Mouse (Mus musculus) left cerebral cortex, adult 18-20 months (tissue): ENCODE data around the gene Adgrl1. TPM values are rescaled to one million over a fixed set of nuclear protein-coding genes. Genes with fewer than 3 reads are reported as not detected.

Experiments used
- DNase-seq, 2 experiments: peaks; one replicate each; pipeline ENCODE4 v3.0.0; 2021 to 2022; ENCODE audit warnings: low spot score in 2 of 2, mixed read lengths in 1 of 2
- total RNA-seq, 2 experiments: library from RNA; stranded (reverse); gene quantifications; 2 replicates each; pipeline ENCODE4 v1.2.3; 2021

Adgrl1 gene
- total RNA-seq, 2 experiments from 2014 or later, result 348 to 367 TPM

DNA sequence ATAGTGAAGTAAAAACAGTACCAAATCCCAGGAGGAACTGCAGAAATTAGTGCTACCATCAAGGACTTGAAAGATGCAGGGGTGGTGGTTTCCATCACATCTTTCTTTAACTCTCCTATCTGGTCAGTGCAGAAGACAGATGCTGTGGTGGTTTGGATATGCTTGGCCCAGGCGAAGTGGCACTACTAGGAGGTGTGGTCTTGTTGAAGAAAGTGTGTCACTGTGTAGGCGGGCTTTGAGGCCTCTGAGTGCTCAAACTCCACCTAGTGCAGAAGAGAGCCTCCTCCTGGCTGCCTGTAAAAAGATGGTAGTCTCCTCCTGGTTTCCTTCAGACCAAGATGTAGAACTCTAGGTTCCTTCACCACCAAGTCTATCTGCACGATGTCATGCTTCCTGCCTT lies 45.6 kb downstream of the Adgrl1 start:
- DNase-seq, result no peak

DNA sequence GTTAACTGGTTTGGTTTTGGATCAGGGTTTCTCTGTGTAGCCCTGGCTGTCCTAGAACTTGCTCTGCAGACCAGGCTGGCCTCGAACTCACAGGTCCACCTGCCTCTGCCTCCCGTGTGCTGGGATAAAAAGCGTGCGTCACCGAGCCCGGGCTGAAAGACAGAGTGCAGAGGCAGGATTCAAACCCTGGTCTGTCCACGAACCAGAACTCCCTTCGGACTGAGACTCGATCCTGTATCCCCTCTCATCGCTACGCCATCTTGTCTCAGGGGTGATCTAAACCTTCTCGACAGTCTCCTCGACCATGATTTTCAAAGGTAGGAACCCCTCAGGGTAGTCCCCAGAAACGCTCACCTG lies 54.8 kb downstream of the Adgrl1 start:
- no peak for DNase-seq

DNA sequence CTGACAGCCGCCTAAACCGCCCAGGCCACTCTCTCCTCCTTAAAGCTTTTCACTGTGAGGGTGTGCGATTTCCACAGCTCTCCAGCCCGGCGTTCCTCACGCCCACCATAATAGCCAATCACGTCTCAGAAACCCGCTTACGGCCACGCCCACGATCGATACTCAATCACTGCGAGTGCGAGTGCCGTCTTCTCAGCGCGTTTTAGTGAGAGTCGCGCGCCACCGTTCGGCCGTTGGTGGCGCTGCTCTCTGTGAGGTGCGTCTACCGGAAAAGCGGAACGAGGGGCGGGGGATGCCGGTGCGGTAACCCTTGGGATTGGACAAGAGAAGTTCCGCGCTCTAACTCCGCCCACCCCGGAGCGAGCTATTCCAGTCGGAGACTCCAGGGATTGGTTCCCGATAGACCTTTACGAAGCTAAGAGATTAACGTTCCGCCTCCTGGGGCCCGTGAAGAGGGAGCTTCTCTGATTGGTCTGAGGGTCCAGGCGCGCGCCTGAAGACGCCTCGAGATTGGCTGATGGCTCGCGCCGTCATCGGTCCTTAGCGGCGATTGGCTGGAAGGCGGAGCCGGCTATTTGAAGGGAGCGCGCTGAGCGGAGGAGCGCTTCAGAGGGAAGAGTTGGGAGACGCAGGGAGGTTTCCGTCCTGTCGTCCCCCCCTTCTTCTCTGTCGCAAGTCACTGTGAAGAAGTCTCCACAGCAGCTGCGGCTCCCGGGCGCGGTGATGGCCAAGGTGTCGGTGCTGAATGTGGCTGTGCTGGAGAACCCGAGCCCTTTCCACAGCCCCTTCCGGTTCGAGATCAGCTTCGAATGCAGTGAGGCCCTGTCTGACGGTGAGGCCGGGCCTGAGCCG lies 55.4 kb downstream of the Adgrl1 start, which contains the start of the genes Gm10644 and Asf1b:
TSS of gene Gm10644 (minus strand) at position 100 of the 852 bp plus-strand sequence.
TSS of gene Asf1b (plus strand) at position 402 of the 852 bp plus-strand sequence.
- DNase-seq, result peak; percentile 97 to 98

DNA sequence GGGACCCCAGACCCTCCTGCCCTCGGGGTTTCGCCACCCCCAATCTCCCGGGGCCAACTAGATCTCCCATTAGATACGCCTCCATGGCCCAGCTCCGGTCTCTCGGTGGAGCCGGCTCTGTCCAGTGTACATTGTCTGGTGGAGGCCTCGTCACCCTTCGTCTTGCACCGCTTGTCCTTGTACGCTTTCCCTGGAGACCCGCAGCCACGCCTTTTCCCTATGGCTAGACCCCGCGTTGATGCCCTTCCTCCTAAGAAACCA lies 56.0 kb downstream of the Adgrl1 start:
- no peak for DNase-seq

DNA sequence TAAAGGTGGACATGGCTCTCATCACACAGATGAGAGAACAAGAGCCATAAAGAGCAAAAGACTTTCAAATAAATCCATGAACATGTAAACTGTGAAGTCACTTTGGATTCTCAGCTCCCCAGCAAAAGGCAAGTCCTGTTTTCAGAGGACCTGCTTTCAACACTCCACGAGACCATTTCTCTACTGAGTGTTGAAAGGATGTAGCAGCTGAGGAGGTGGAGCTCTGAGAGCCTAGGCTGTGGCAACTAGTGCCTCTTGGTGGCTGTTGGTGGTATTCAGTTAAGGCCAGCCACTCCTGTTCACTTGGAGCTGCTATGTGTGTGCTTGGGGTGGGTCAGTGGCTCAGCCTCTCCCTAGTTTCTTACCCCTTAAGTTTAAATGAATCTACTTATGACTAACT lies 56.9 kb downstream of the Adgrl1 start:
- no peak for DNase-seq

DNA sequence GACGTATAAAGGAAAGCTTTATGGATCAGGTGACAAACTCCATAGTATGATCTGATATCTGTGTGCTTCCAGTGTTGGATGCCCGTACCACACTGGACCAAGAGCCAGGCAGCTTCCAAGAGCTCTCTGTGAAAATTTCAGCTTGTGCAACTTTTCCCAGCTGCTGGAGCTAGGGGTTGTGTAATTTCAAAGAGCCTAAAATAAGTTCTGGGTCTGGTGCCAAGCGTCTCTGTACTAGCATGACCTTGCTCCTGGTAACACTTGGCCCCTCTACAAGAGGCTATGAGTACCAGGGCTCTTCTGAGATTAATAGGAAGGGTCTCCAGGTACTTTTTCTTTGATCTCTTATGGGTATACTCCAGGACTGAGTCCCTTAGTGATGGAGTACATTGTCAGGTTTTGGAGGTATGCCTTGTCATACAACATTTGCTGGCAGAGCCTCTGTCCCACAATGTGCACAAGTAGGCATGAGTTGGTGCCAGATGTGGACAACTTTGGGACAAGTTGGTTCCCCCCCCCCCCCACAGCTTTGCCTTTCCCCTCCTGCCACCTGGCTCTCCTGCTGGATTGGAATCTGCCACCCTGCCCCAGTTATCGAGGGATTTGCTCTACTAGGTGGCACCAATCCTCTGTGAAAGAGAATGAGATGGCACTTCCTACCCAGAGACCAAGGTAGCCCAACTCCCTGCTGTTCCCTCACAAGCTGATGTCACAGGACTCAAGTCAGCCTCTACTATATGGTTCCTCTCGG lies 64.3 kb downstream of the Adgrl1 start:
- no peak for DNase-seq

DNA sequence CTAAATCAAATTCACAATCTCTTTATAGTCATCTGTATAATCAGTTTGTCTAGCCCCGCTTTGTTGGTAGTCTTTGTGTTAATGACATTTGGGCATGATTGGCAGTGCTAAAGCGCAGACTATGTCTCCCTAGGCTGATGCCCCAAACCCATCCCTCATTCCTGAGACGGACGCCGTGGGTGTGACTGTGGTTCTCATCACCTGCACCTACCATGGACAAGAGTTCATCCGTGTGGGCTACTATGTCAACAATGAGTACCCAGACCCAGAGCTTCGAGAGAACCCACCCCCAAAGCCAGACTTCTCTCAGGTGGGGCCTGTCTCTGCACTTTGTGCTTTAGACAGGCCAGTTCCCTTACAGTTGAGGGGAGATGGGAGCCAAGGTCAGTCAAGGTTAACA lies 67.8 kb downstream of the Adgrl1 start:
- DNase-seq, result no peak

DNA sequence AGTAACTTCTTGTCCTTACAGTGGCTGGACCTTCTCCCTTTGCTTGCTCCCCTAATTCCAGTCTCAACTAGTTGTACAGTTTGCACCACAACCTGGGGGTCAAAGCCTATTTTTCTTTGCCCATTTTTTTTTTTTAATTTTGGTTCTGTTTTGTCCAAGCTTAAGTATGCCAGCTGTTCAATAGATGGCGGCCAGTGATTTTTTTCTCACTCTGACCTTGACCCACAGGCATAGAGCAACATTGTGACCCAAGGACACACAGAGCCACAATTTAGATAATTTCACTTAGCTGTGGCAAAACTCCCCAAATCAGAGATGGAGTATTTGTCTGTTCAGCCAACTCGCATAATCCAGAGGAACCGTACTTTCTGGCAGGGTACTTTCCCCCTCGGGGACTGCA lies 71.2 kb downstream of the Adgrl1 start:
- no peak for DNase-seq

DNA sequence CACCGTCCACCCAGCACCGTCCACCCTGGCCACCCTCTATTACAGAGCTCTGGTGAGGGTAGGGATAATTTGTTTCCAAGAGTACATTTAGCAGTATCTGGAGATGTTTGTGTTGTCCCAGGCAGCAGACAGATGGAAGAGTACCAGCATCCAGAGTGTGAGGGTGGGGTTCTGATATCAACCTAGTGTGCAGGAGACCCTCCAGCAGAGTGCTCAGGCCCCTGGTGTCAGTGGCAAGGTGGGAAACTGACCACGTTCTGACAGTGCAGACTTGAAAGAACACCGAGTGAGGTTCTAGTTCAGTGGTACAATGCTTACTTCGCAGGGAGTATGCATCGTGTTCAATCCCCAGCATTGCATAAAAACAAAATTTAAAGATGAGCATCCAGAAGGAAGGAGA lies 71.8 kb downstream of the Adgrl1 start:
- no peak for DNase-seq

DNA sequence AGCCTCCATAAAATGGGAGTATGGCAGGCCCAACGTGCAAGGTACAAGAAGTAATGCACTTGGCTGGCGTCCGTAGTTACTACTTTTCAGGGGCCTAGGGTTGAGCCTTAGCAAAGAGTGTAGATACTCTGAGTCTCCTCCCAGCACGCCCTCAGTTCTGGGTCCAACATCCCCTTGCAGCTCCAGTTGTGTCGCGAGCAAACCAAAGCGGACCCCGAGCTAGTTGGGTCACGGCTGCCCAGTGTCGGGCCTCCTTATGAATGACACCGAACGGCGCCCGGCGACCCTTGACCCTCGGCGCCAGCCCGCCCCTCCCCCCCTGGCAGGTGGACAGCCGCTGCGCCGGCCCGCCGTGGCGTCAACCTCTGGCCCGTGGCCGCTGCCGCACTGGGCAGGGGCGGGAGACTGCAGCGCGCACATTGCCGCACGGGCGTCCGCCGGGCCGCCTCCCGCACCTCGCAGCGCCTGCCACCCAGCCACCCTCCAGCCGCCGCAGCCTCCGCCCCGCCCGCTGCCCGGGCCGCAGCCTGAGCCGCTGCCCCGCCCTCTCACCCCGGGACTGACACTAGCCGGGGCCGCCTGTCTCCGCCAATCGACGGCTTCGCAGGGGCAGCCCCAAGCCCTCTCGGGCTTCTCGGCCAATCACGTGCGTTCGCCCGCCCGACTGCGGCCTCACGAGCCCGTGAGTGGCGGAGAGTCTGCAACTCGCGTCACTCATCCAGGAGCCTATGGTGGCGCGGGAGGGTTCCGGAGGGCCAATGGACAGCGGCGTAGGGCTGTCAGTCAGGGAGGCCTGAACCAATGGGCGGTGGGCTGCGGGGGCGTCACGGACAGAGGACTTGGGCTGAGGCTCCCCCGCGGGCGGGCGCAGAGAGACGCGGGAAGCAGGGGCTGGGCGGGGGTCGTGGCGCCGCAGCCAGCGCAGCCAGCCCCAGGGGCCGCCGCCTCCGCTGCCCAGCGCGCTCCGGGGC lies 72.5 kb downstream of the Adgrl1 start, which contains the start of gene Prkaca:
TSS of gene Prkaca (plus strand) at position 844 of the 971 bp plus-strand sequence.
- DNase-seq, result peak; percentile 99

DNA sequence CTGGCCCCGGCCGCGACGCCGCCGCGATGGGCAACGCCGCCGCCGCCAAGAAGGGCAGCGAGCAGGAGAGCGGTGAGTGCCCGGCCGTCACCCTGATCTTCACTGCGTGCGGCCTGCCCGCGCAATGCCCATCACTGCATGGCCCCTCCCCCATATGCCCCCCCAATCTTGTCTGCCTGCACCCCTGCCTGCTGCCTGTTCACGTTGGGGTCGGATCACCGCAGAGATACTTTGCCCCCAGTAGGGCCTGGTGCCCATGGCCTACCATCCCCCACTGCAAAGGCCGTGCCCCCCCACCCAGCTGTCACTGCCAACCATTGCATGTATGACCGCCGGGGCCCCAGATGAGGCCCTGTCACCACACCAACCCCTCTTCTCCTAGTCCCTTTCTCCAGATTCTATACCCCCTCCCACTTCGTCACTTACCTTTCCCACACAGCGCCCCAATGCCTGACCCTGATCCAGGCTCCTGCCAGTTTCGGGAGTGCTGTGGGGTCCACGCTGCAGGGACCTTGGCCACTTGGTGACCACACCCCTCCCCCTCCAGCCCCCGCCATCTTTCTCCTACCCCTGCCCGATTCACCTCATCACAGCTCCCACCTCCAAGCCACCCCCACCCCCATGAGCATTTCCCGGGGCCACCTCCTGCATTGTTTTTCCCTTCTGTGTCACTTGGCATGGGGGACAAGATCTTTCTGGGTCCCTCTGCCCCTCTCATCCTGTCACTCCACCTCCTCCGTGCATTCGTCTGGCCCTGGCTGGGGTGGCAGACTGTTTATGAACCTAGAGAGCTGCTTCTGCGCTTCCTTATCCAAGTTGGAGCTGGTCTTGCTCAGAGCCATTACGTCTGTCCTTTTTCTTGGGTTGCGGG lies 73.5 kb downstream of the Adgrl1 start:
- DNase-seq, result no peak

DNA sequence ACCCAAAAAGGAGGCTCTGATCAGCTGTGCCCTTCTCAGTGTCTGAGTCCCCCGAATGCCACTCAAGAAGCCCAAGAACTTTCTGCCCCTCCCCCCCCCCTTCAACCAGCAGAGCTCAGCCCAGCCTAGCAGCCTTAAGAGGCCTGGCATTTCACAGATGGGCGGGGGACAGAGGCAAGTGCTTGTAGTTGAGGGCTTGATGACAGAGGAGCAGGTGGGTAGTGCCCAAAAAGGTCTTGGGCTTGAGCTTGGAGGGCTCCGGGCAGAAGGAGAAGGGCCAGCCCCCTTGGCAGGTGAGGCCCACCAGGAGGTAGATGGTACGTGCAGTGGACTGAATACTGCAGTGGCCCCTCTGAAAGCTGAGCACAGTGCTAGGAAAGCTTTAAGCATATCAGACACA lies 74.6 kb downstream of the Adgrl1 start:
- no peak for DNase-seq

DNA sequence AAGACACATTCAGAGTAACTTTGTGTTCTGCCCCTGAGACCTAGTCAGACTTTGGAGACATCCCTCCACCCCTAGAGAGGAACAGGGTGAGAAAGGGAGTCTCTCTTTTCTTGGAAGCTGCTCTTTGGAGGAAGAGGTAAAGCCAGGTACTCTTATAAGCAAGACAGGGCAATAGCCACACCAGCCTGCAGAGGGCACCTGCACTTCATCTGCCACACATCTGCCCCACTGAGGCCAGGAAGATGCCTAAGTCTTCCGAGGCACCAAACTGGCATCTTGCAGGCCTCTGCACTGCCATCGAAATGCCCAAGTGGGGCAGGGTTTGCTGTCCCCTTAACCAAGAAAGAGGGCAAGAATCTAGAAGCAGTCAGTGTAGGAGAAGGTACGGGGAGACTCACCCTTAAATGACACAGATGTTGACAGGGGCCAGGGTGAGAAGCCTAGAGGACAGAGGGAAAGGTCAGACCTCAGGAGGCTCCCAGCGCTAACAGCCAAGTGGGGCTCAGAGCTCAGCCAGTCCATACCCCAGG lies 76.3 kb downstream of the Adgrl1 start:
- DNase-seq, result no peak

DNA sequence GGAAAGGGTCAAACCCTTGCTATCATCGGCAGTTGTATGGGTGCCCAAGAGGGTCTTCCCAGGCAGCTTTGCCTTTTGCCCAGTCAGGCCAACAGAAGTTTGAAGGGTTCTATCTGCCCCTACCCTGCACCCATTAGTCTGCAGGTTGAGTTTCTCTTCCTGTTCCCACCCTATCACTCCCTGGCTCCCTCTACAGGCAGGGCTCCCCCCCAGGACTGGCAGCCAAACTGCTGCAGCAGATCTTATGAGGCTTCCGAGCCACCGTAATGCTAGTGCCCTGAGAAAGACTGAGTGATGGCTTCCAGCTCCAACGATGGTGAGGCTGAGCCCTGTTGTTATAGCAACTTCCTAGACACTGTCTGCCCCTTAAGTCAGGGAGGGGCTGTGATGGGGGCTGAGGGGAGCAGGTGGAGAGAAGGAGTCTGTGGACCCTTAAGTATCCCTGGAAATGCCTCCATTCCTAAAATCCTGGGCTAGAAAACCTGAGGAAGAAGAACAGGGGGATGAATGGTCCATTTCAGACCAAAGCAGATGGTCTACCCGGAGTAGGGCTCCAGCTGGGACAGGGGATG lies 77.0 kb downstream of the Adgrl1 start:
- no peak for DNase-seq

DNA sequence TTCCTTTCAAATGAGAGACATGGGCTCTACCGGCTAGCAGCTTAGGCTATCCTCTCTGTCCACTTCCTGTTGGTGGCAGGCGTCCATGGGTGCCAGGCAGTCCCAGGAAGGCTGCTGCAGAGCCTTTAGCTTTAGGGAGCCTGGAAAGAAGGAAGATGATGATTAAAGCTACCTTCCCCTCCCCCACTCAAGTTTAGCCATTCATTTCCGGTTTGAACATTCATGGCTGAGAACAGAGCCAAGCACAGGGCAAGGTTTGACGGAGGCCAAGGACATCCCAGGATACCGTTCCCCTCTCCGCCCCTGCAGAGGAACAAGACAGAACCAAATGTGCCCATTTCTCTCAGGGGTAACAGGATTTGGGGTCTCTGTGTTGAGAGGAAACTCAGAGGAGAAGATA lies 77.7 kb downstream of the Adgrl1 start:
- DNase-seq, result no peak

DNA sequence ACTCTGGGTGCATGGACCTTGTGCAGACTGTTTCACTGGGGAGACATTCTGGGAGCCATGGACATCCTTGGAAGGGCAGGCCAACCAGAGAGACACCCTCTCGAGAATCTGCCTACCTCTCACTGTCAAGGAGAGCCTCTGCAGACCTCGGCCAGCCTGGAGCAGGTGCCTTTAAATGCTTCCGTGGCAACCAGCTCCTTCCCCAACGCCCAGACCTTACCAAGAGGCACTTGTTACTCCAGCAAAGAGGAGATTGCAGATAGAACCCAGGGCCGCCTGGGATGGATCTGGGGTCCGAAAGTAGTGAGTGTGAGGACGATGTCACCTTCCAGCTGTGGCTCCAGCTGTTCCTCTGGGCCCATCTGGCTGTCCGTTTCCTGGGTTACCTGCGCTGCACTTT lies 78.3 kb downstream of the Adgrl1 start:
- no peak for DNase-seq

DNA sequence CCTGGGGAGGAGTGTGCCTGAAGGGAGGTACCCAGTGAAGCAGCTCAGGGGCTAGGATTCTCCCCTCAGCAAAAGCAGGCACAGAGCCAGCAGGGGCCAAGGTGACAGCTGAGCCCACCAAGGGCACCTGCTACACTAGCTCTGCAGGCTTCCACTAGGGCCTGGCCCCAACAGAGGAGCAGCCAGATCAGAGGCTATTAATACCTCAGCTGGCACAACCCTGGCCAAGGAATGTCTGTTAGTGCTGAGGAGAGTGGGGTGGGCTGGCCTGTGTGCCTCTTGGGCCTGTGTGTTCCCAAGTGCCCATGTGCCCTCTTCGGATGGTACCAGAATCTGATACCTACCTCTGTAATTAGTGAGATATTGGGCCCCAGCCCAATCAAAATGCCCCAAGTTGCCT lies 80.3 kb downstream of the Adgrl1 start:
- DNase-seq, result no peak

DNA sequence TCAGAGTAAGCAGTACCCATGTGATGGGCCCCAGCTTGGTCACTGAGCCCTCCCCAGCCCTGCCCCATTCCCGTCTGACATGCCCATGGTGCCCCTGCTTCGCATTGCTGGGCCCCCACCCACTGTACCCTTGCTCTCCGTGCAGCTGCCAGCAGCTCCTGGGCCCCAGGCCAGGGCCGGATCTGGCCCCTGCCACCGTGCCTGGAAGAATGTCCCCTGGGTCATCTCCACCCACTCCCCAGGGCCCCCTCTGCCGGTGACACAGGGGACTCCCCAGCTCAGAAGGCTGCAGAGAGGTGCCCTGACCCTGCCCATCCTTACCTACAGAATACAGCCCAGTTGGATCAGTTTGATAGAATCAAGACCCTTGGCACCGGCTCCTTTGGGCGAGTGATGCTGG lies 80.9 kb downstream of the Adgrl1 start:
- DNase-seq, result no peak

DNA sequence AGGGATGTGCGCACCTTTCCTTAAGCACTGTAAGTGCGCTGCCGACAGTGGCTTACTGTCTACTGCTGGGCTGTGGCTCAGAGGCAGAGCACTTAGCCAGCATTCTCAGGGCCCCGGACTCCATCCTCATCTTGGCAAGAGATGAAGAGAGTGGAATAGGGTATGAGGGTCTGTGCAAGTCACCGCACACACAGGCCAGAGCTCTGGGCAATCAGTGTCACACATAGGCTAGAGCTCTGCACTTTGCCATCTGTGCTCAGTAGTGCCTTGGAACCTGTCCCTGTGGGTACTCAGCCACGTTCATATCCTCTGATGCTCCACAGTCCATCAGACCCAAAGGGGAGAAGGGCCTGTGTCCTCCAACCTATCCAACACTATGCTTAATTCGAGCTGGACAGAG lies 81.6 kb downstream of the Adgrl1 start:
- no peak for DNase-seq

DNA sequence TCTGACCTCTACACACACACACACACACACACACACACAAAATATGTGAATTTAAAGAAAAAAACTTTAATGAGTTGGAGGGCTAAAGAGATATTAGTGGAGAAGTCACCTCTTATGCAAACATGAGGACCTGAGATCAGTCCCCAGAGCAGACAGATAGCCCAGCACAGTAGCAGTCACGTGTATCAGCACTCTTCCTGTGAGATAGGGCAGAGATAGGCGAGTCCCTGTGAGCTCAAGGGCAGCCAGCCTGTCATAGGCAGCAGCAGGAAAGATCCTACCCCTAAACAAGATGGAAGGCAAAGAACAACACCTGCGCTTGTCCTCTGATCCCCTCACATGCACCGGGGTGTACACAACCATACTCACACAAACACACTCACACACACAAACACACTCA lies 82.5 kb downstream of the Adgrl1 start:
- no peak for DNase-seq
